Mouse (Mus musculus) kidney, adult 2 months (tissue): ENCODE measurements around the gene Fam136a.

ENCODE experiments used
- CTCF ChIP-seq: fragments of 200-500 bp; conservative IDR thresholded peaks from 2 replicates; pipeline ENCODE4 v1.5.1; 2011; ENCODE audit warnings: low read depth, mild to moderate bottlenecking, control low read depth, low read length, moderate library complexity, mixed read lengths; ENCODE audit not compliant: insufficient read depth, insufficient read length
- POLR2A ChIP-seq: fragments of 200-500 bp; IDR thresholded peaks from one replicate; pipeline ENCODE4 v1.6.1; 2011; ENCODE audit warnings: low read depth, low read length, control low read depth

DNA sequence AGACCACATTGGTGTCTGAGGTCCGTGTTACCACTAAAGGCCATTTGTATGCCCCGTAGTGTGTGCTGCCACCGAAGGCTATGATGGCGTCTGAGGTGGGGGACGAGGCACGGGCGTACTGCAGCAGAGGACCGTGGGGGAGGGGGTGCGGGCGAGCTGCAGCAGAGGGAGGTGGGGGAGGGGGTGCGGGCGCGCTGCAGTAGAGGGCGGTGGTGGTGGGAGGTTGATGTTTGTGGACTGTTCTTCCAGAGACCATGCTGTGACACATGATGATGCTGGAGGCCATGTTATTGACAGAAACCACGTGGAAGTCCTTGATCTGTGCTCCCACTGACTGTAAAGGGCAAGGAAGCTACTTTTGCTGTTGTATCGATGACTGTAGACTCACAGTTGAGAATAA is 17.9 kb downstream of the Fam136a start:
- TF ChIP-seq CTCF (no peak), POLR2A (no peak)
